Mouse (Mus musculus): ENCODE data around the gene Map2k5.

Map2k5 gene

GRCm38 (mm10) chr9:63339256-63339655, 38.4 kb downstream of the Map2k5 start:
- no peak for DNase-seq (ENCODE audit: low spot score in 2 of 2)

- no peak for DNase-seq (ENCODE audit: low spot score in 2 of 2)
These were observed 39.0 kb downstream of the Map2k5 start for GRCm38 (mm10) chr9:63338716-63339115.

GRCm38 (mm10) chr9:63335816-63336215, 41.9 kb downstream of the Map2k5 start:
- DNase-seq (ENCODE audit: low spot score in 2 of 2): no peak

GRCm38 (mm10) chr9:63333074-63333473, 44.6 kb downstream of the Map2k5 start:
- no peak for DNase-seq (ENCODE audit: low spot score in 2 of 2)

- DNase-seq (ENCODE audit: low spot score in 2 of 2): no peak
These were observed 46.5 kb downstream of the Map2k5 start for GRCm38 (mm10) chr9:63331246-63331645.

GRCm38 (mm10) chr9:63328958-63329685, 48.6 kb downstream of the Map2k5 start:
- no peak for DNase-seq (ENCODE audit: low spot score in 2 of 2)

- DNase-seq (ENCODE audit: low spot score in 2 of 2): no peak
These were observed 62.5 kb downstream of the Map2k5 start for GRCm38 (mm10) chr9:63315231-63315630.

GRCm38 (mm10) chr9:63314126-63314525, 63.6 kb downstream of the Map2k5 start:
- no peak for DNase-seq (ENCODE audit: low spot score in 2 of 2)

GRCm38 (mm10) chr9:63309956-63310355, 67.7 kb downstream of the Map2k5 start:
- no peak for DNase-seq (ENCODE audit: low spot score in 2 of 2)

- no peak for DNase-seq (ENCODE audit: low spot score in 2 of 2)
These were observed 68.7 kb downstream of the Map2k5 start for GRCm38 (mm10) chr9:63309008-63309407.

GRCm38 (mm10) chr9:63308441-63308840, 69.3 kb downstream of the Map2k5 start:
- DNase-seq (ENCODE audit: low spot score in 2 of 2): no peak

GRCm38 (mm10) chr9:63302511-63302910, 75.2 kb downstream of the Map2k5 start:
- no peak for DNase-seq (ENCODE audit: low spot score in 2 of 2)

GRCm38 (mm10) chr9:63298656-63299055, 79.0 kb downstream of the Map2k5 start:
- no peak for DNase-seq (ENCODE audit: low spot score in 2 of 2)

- DNase-seq (ENCODE audit: low spot score in 2 of 2): peak; percentile 33 to 49
These were observed 82.1 kb downstream of the Map2k5 start for GRCm38 (mm10) chr9:63295551-63295958.

GRCm38 (mm10) chr9:63294846-63295245, 82.9 kb downstream of the Map2k5 start:
- no peak for DNase-seq (ENCODE audit: low spot score in 2 of 2)

GRCm38 (mm10) chr9:63293781-63294480, 83.8 kb downstream of the Map2k5 start:
- no peak for DNase-seq (ENCODE audit: low spot score in 2 of 2)

- DNase-seq (ENCODE audit: low spot score in 2 of 2): no peak
These were observed 89.0 kb downstream of the Map2k5 start for GRCm38 (mm10) chr9:63288676-63289075.

- no peak for DNase-seq (ENCODE audit: low spot score in 2 of 2)
These were observed 93.3 kb downstream of the Map2k5 start for GRCm38 (mm10) chr9:63284392-63284791.

- DNase-seq (ENCODE audit: low spot score in 2 of 2): no peak
These were observed 95.7 kb downstream of the Map2k5 start for GRCm38 (mm10) chr9:63281996-63282395.

- no peak for DNase-seq (ENCODE audit: low spot score in 2 of 2)
These were observed 96.6 kb downstream of the Map2k5 start for GRCm38 (mm10) chr9:63281086-63281485.

- no peak for DNase-seq (ENCODE audit: low spot score in 2 of 2)
These were observed 103.9 kb downstream of the Map2k5 start for GRCm38 (mm10) chr9:63273781-63274180.

- DNase-seq (ENCODE audit: low spot score in 2 of 2): no peak
These were observed 107.9 kb downstream of the Map2k5 start for GRCm38 (mm10) chr9:63269839-63270238.

GRCm38 (mm10) chr9:63263188-63263587, 114.5 kb downstream of the Map2k5 start:
- DNase-seq (ENCODE audit: low spot score in 2 of 2): no peak
